Mouse (Mus musculus): ENCODE measurements around the gene Klhl29.

GRCm38 (mm10) chr12:5253289-5254005 is 122.0 kb downstream of the Klhl29 start:
- TF ChIP-seq POLR2A (IDR thresholded peaks at IDR 0.05; ENCODE audit: borderline replicate concordance, low read depth, low read length) (no peak), CTCF (IDR thresholded peaks at IDR 0.05; ENCODE audit: low read depth, low read length) (no peak)
